Mouse (Mus musculus): ENCODE results near the gene Alk. TPM values are rescaled to one million over a fixed set of nuclear protein-coding genes. Genes with fewer than 3 reads are reported as not detected.

Alk gene
- total and polyA plus RNA-seq, 2 experiments: not detected

- DNase-seq (ENCODE audit: extremely low read depth, low read depth, low spot score): no peak
- no peaks in the 10 kb centered on the region for H3K4me1 ChIP-seq (ENCODE audit: control insufficient read depth, insufficient read depth, low read length)
- H3K36me3 ChIP-seq (ENCODE audit: control insufficient read depth, insufficient read depth, low read length): no peaks in the 10 kb centered on the region
- no peaks in the 10 kb centered on the region for H3K27me3 ChIP-seq (ENCODE audit: control insufficient read depth, insufficient read depth, low read length)
- no peak overlapping the region for H3K4me3 ChIP-seq (ENCODE audit: insufficient read depth, low read depth, low read length)
- TF ChIP-seq POLR2A (IDR thresholded peaks at IDR 0.05; ENCODE audit: extremely low read depth, insufficient read depth, low read length) (no peak), CTCF (IDR thresholded peaks at IDR 0.05; ENCODE audit: low read depth, low read length) (no peak)
- H3K27ac ChIP-seq (replicated peaks; ENCODE audit: insufficient read depth, low read depth, low read length): no peak overlapping the region
- H3K9ac ChIP-seq (ENCODE audit: low read depth, low read length): no peak overlapping the region
- H3K79me2 ChIP-seq (ENCODE audit: control insufficient read depth, insufficient read depth, low read length): no peaks in the 10 kb centered on the region
- WGBS: 64% methylated on average over 4 of the region's 4 CpGs
These were observed 614.2 kb downstream of the Alk start for GRCm38 (mm10) chr17:71990176-71990720.

- 84% methylated on average over 9 of the region's 9 CpGs for WGBS
- H3K36me3 ChIP-seq (ENCODE audit: control insufficient read depth, insufficient read depth, low read length): no peaks in the 10 kb centered on the region
- H3K4me3 ChIP-seq (ENCODE audit: insufficient read depth, low read depth, low read length): no peak overlapping the region
These were observed 615.5 kb downstream of the Alk start for GRCm38 (mm10) chr17:71988736-71989569.

DNA sequence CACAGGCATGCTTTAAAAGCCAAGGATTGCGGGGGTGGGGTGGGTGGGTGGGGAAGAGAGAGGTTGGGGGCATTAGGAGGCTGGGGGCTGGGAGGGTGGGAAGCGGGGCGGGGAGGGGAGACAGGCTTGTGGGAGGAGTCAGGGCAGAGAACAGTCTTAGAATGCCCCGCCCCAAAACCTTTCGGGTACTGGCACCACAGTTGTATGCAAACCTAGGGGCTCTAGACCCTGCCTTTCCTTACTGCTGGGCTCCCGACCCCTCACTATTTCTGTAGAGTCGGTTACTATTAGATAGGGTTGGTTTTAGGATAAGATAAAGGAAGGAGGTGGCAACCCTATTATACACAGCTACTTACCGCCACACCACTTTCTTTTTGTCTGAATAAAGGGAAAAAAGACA is 617.4 kb downstream of the Alk start:
- no peak overlapping the region for H3K4me3 ChIP-seq (ENCODE audit: insufficient read depth, low read depth, low read length)
- no peak for DNase-seq (ENCODE audit: extremely low read depth, low read depth, low spot score)
- H3K9ac ChIP-seq (ENCODE audit: low read depth, low read length): no peak overlapping the region
- no peaks in the 10 kb centered on the region for H3K79me2 ChIP-seq (ENCODE audit: control insufficient read depth, insufficient read depth, low read length)
- WGBS: 46% methylated on average over 8 of the region's 8 CpGs
- TF ChIP-seq POLR2A (IDR thresholded peaks at IDR 0.05; ENCODE audit: extremely low read depth, insufficient read depth, low read length) (no peak), CTCF (IDR thresholded peaks at IDR 0.05; ENCODE audit: low read depth, low read length) (no peak)
- H3K36me3 ChIP-seq (ENCODE audit: control insufficient read depth, insufficient read depth, low read length): no peaks in the 10 kb centered on the region
- no peaks in the 10 kb centered on the region; the same call in 1 of the 2 replicates for H3K27me3 ChIP-seq (ENCODE audit: control insufficient read depth, insufficient read depth, low read length)
- H3K27ac ChIP-seq (replicated peaks; ENCODE audit: insufficient read depth, low read depth, low read length): no peak overlapping the region
- no peaks in the 10 kb centered on the region for H3K4me1 ChIP-seq (ENCODE audit: control insufficient read depth, insufficient read depth, low read length)

More at GRCm38 (mm10) chr17:71988736-71989569, 615.5 kb downstream of the Alk start:
- TF ChIP-seq CTCF (IDR thresholded peaks at IDR 0.05; ENCODE audit: low read depth, low read length): no peak
- no peak for TF ChIP-seq POLR2A (IDR thresholded peaks at IDR 0.05; ENCODE audit: extremely low read depth, insufficient read depth, low read length)
- no peak overlapping the region for H3K27ac ChIP-seq (replicated peaks; ENCODE audit: insufficient read depth, low read depth, low read length)
- no peak overlapping the region for H3K9ac ChIP-seq (ENCODE audit: low read depth, low read length)
- H3K79me2 ChIP-seq (ENCODE audit: control insufficient read depth, insufficient read depth, low read length): no peaks in the 10 kb centered on the region
- DNase-seq (ENCODE audit: extremely low read depth, low read depth, low spot score): no peak
- H3K4me1 ChIP-seq (ENCODE audit: control insufficient read depth, insufficient read depth, low read length): no peaks in the 10 kb centered on the region
- H3K27me3 ChIP-seq (ENCODE audit: control insufficient read depth, insufficient read depth, low read length): no peaks in the 10 kb centered on the region; the same call in 1 of the 2 replicates

GRCm38 (mm10) chr17:71986456-71986855 is 618.0 kb downstream of the Alk start:
- no peak overlapping the region for H3K9ac ChIP-seq (ENCODE audit: low read depth, low read length)
- H3K79me2 ChIP-seq (ENCODE audit: control insufficient read depth, insufficient read depth, low read length): no peaks in the 10 kb centered on the region
- no peak for DNase-seq (ENCODE audit: extremely low read depth, low read depth, low spot score)
- H3K4me3 ChIP-seq (ENCODE audit: insufficient read depth, low read depth, low read length): no peak overlapping the region
- H3K27me3 ChIP-seq (ENCODE audit: control insufficient read depth, insufficient read depth, low read length): no peaks in the 10 kb centered on the region; the same call in 1 of the 2 replicates
- TF ChIP-seq POLR2A (IDR thresholded peaks at IDR 0.05; ENCODE audit: extremely low read depth, insufficient read depth, low read length) (no peak), CTCF (IDR thresholded peaks at IDR 0.05; ENCODE audit: low read depth, low read length) (no peak)
- 47% methylated on average over 9 of the region's 9 CpGs for WGBS
- H3K36me3 ChIP-seq (ENCODE audit: control insufficient read depth, insufficient read depth, low read length): no peaks in the 10 kb centered on the region
- no peaks in the 10 kb centered on the region for H3K4me1 ChIP-seq (ENCODE audit: control insufficient read depth, insufficient read depth, low read length)
- no peak overlapping the region for H3K27ac ChIP-seq (replicated peaks; ENCODE audit: insufficient read depth, low read depth, low read length)

DNA sequence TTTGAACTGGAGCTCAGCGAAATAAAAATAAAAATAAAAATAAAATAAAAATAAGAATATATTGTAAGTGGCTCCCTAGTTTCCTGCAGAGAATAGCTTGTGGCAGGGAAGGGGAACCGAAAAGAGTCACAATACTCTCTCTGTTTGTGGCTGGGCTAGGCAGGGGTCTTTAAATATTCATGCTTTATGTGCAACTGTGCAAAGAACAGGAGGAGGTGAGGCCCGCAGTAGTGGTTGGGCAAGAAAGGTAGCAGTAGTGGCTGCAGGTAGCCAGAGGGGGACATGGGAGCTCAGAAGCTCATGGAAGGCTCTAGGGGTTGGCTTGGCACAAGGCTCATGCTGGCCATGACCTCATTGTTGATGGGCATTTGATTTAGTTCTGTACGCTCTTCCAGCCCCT is 623.2 kb downstream of the Alk start:
- WGBS: 78% methylated on average over 4 of the region's 4 CpGs
- Histone ChIP-seq H3K27ac (replicated peaks; ENCODE audit: insufficient read depth, low read depth, low read length) (no peak overlapping the region), H3K9ac (ENCODE audit: low read depth, low read length) (no peak overlapping the region), H3K4me3 (ENCODE audit: insufficient read depth, low read depth, low read length) (no peak overlapping the region), H3K36me3 (ENCODE audit: control insufficient read depth, insufficient read depth, low read length) (no peaks in the 10 kb centered on the region), H3K4me1 (ENCODE audit: control insufficient read depth, insufficient read depth, low read length) (no peaks in the 10 kb centered on the region), H3K79me2 (ENCODE audit: control insufficient read depth, insufficient read depth, low read length) (no peaks in the 10 kb centered on the region), H3K27me3 (ENCODE audit: control insufficient read depth, insufficient read depth, low read length) (peaks cover 5% of the 10 kb centered on the region)
- TF ChIP-seq POLR2A (IDR thresholded peaks at IDR 0.05; ENCODE audit: extremely low read depth, insufficient read depth, low read length) (no peak), CTCF (IDR thresholded peaks at IDR 0.05; ENCODE audit: low read depth, low read length) (no peak)
- no peak for DNase-seq (ENCODE audit: extremely low read depth, low read depth, low spot score)
